Mouse (Mus musculus) fibroblast of lung, adult 2 months (primary cell): Measurements from ENCODE around the gene Fbxo48.

Experiments used
- DNase-seq: peaks from one replicate; pipeline ENCODE4 v3.0.0-alpha.2; 2011; ENCODE audit warnings: low read depth

Fbxo48 gene

GRCm38 (mm10) chr11:16972027-16972426 is 20.9 kb downstream of the Fbxo48 start:
- DNase-seq: no peak

- no peak for DNase-seq
Observed at GRCm38 (mm10) chr11:16973086-16973485, 21.9 kb downstream of the Fbxo48 start.

- no peak for DNase-seq
Observed at GRCm38 (mm10) chr11:16976937-16977336, 25.8 kb downstream of the Fbxo48 start.

GRCm38 (mm10) chr11:16977611-16978010 is 26.4 kb downstream of the Fbxo48 start:
- no peak for DNase-seq

- DNase-seq: no peak
Observed at GRCm38 (mm10) chr11:16978161-16978707, 27.1 kb downstream of the Fbxo48 start.

- DNase-seq: no peak
Observed at GRCm38 (mm10) chr11:16986550-16987187, 35.5 kb downstream of the Fbxo48 start.

GRCm38 (mm10) chr11:16987745-16988328 is 36.7 kb downstream of the Fbxo48 start:
- no peak for DNase-seq

- no peak for DNase-seq
Observed at GRCm38 (mm10) chr11:16989885-16990284, 38.7 kb downstream of the Fbxo48 start.

GRCm38 (mm10) chr11:16992880-16993279 is 41.7 kb downstream of the Fbxo48 start:
- DNase-seq: no peak

GRCm38 (mm10) chr11:16996818-16997217 is 45.6 kb downstream of the Fbxo48 start:
- no peak for DNase-seq

- no peak for DNase-seq
Observed at GRCm38 (mm10) chr11:16997465-16997864, 46.3 kb downstream of the Fbxo48 start.

- no peak for DNase-seq
Observed at GRCm38 (mm10) chr11:16999387-16999786, 48.2 kb downstream of the Fbxo48 start.

GRCm38 (mm10) chr11:16999933-17000332 is 48.8 kb downstream of the Fbxo48 start:
- DNase-seq: no peak

GRCm38 (mm10) chr11:17000353-17001334 is 49.5 kb downstream of the Fbxo48 start:
- peak; percentile 64 for DNase-seq

GRCm38 (mm10) chr11:17002739-17003373 is 51.7 kb downstream of the Fbxo48 start:
- DNase-seq: no peak

- DNase-seq: no peak
Observed at GRCm38 (mm10) chr11:17003757-17004156, 52.6 kb downstream of the Fbxo48 start.
